Mouse (Mus musculus) spleen, adult 2 months (tissue): ENCODE measurements around the gene Prdm8.

Source experiments
- CTCF ChIP-seq: fragments of 200-500 bp; IDR thresholded peaks from 2 replicates; pipeline ENCODE4 v1.5.1; 2011; ENCODE audit warnings: mild to moderate bottlenecking, inconsistent platforms; ENCODE audit not compliant: insufficient read depth, insufficient read length, insufficient replicate concordance; ENCODE audit errors: extremely low read depth
- POLR2A ChIP-seq: fragments of 200-500 bp; IDR thresholded peaks from 2 replicates; pipeline ENCODE4 v1.6.1; 2011; ENCODE audit warnings: low read depth, low read length, inconsistent platforms

GRCm38 (mm10) chr5:98173694-98174093 lies 6.7 kb downstream of the Prdm8 start:
- TF ChIP-seq POLR2A: no peak
- no peak for TF ChIP-seq CTCF
